In the genomic region with DNA sequence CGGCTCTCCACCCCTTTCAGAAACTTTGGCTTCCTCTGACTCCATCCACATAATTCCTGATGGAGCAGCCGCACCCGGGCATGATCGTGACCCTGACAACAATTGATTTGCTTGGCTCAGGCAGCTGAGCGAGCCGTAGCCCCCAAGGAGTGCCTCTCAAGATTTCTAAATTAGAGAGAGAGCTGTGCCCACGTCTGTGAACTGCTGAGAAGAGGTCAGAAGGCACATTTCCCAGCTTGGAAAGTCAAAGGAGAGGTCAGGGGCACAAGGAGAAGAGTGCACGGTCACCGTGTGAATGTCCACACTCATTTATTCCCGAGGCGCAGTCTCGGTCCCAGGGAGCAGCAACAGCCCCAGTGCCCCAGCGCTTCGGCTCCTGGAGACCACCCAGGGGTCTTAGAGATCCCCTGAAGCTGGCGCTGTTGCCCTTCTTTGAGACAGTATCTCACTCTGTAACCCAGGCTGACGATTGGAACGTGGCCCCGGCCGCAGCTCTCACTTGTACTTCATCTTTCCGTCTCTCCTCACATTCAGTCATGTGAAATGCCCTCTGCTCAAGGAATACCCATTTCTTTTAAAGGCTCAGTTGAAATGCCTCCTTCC, we compare ENCODE assay signal across 13 mouse cellular contexts. TPM values are rescaled to one million over a fixed set of nuclear protein-coding genes. Genes with fewer than 3 reads are reported as not detected.
DNase-seq lines count a peak whose midpoint lies in the region; ATAC-seq and TF ChIP-seq lines count a peak whose summit lies in the region.
"Had no signal": no experiment of that assay in that cellular context is flagged by ENCODE, and none has a peak within 500 bp of the region (broad histone marks: within the 10 kb centered on the region; RNA-seq: fewer than 3 reads in every experiment).

No protein-coding gene starts in this region.

- WGBS in neural tube, embryonic 15.5 days: 29% methylated on average over 20 of the region's 20 CpGs
- 46% methylated on average over 20 of the region's 20 CpGs for WGBS in embryonic facial prominence, embryonic 11.5 days
- WGBS in hindbrain, postnatal 0 days: 29% methylated on average over 20 of the region's 20 CpGs

- ATAC-seq in neural tube, embryonic 15.5 days (ENCODE audit: low FRiP score): no peak
- ATAC-seq in embryonic facial prominence, embryonic 11.5 days (replicated peaks; ENCODE audit: insufficient number of reproducible peaks, low FRiP score, low TSS enrichment, low read depth): peak; percentile 48; the same call in 1 of the 2 replicates
- ATAC-seq in hindbrain, postnatal 0 days: peak; percentile 51; the same call in 1 of the 2 replicates

- H3K4me2 ChIP-seq in neural tube, embryonic 15.5 days: no peak overlapping the region; the same call in 1 of the 2 replicates
- H3K4me2 ChIP-seq in embryonic facial prominence, embryonic 11.5 days (ENCODE audit: low read depth, low read length): no peak overlapping the region
- 0 out of 2 replicates have a peak overlapping the region, but pooled peaks have one; percentile 10 for H3K4me2 ChIP-seq in hindbrain, postnatal 0 days (ENCODE audit: low read depth, low read length)

- peak; percentile 39 for DNase-seq in neural tube, embryonic 10.5 days (ENCODE audit: extremely low spot score, low spot score)
- DNase-seq in embryonic facial prominence, embryonic 11.5 days (ENCODE audit: low spot score): no peak
- peak; percentile 54 for DNase-seq in hindbrain, postnatal 0 days (ENCODE audit: low spot score)
- DNase-seq in testis, postnatal 10 days (ENCODE audit: low spot score): peak; percentile 48
- no peak for DNase-seq in layer of hippocampus, postnatal 25 days (ENCODE audit: extremely low spot score in 1 of 2, low spot score in 1 of 2)
- no peak for DNase-seq in B cell, adult 2 months
- DNase-seq: adrenal gland, postnatal 25 days; heart, adult 18-20 months; kidney, postnatal 14 days; lung, postnatal 10 days had no signal

- no peaks in the 10 kb centered on the region for H3K27me3 ChIP-seq in neural tube, embryonic 15.5 days (replicated peaks)
- no peaks in the 10 kb centered on the region for H3K27me3 ChIP-seq in embryonic facial prominence, embryonic 11.5 days (ENCODE audit: control insufficient read depth, insufficient read depth, low read length)
- no peaks in the 10 kb centered on the region for H3K27me3 ChIP-seq in hindbrain, postnatal 0 days (ENCODE audit: insufficient read depth, low read length)

- TF ChIP-seq CTCF in hindbrain, postnatal 0 days (IDR thresholded peaks at IDR 0.05; ENCODE audit: low read depth): peak; percentile 38

- H3K4me1 ChIP-seq in neural tube, embryonic 15.5 days: 0 out of 2 replicates have a peak, but pooled peaks cover 4% of the 10 kb centered on the region
- H3K4me1 ChIP-seq in embryonic facial prominence, embryonic 11.5 days (ENCODE audit: control insufficient read depth, insufficient read depth, low read length): no peaks in the 10 kb centered on the region
- no peaks in the 10 kb centered on the region for H3K4me1 ChIP-seq in hindbrain, postnatal 0 days (ENCODE audit: insufficient read depth, low read length)

- no peak overlapping the region for H3K9ac ChIP-seq in neural tube, embryonic 15.5 days (replicated peaks)
- no peak overlapping the region for H3K9ac ChIP-seq in embryonic facial prominence, embryonic 11.5 days (replicated peaks; ENCODE audit: low read length)
- H3K9ac ChIP-seq in hindbrain, postnatal 0 days (replicated peaks; ENCODE audit: low read length): no peak overlapping the region
- H3K9ac ChIP-seq: liver, embryonic 14.5 days had no signal

- peaks cover 27% of the 10 kb centered on the region for H3K36me3 ChIP-seq in neural tube, embryonic 15.5 days
- H3K36me3 ChIP-seq in embryonic facial prominence, embryonic 11.5 days (replicated peaks; ENCODE audit: control insufficient read depth, insufficient read depth, low read depth, low read length): no peaks in the 10 kb centered on the region; the same call in 1 of the 2 replicates
- H3K36me3 ChIP-seq in hindbrain, postnatal 0 days (ENCODE audit: insufficient read depth, low read length): 0 out of 2 replicates have a peak, but pooled peaks cover 8% of the 10 kb centered on the region

- H3K27ac ChIP-seq in neural tube, embryonic 15.5 days (replicated peaks): no peak overlapping the region
- H3K27ac ChIP-seq in embryonic facial prominence, embryonic 11.5 days (replicated peaks; ENCODE audit: low read depth, low read length): no peak overlapping the region
- H3K27ac ChIP-seq in hindbrain, postnatal 0 days: no peak overlapping the region
- H3K27ac ChIP-seq: liver, embryonic 14.5 days had no signal

- no peak overlapping the region for H3K4me3 ChIP-seq in neural tube, embryonic 15.5 days (replicated peaks)
- no peak overlapping the region for H3K4me3 ChIP-seq in embryonic facial prominence, embryonic 11.5 days (ENCODE audit: low read depth, low read length)
- no peak overlapping the region for H3K4me3 ChIP-seq in hindbrain, postnatal 0 days (ENCODE audit: low read length)

- H3K9me3 ChIP-seq in neural tube, embryonic 15.5 days (replicated peaks): no peaks in the 10 kb centered on the region
- no peaks in the 10 kb centered on the region for H3K9me3 ChIP-seq in embryonic facial prominence, embryonic 11.5 days (replicated peaks; ENCODE audit: control insufficient read depth, low read length)
- no peaks in the 10 kb centered on the region for H3K9me3 ChIP-seq in hindbrain, postnatal 0 days (ENCODE audit: low read length)

RNA-seq across cellular contexts. Expression of gene Kbtbd7, which starts 6.1 kb away (rescaled TPM):
- polyA plus RNA-seq in neural tube, embryonic 15.5 days (2015; fragmentation: Nextera tagmentation; extraction: Ambion mirVana): 16.3 and 17.6 TPM in 2 replicates
- 22.0 and 22.8 TPM in 2 replicates for polyA plus RNA-seq in embryonic facial prominence, embryonic 11.5 days (2014; fragmentation: Nextera tagmentation; extraction: Ambion mirVana)
- total RNA-seq in hindbrain, postnatal 0 days (2014; rRNA removed): 27.0 and 27.8 TPM in 2 replicates
- 10.2 and 10.7 TPM in 2 replicates for polyA plus RNA-seq in hindbrain, postnatal 0 days (2015; fragmentation: Nextera tagmentation; extraction: Ambion mirVana)
- 10 to 100 TPM; 42.2 to 45.7 TPM for total RNA-seq in layer of hippocampus, postnatal 25 days (2021)

RNA-seq across cellular contexts. Expression of gene Mtrf1, which starts 22.6 kb away (rescaled TPM):
- 12.2 and 12.8 TPM in 2 replicates for polyA plus RNA-seq in neural tube, embryonic 15.5 days (2015; fragmentation: Nextera tagmentation; extraction: Ambion mirVana)
- 9.2 and 10.2 TPM in 2 replicates for polyA plus RNA-seq in embryonic facial prominence, embryonic 11.5 days (2014; fragmentation: Nextera tagmentation; extraction: Ambion mirVana)
- total RNA-seq in hindbrain, postnatal 0 days (2014; rRNA removed): 4.1 and 6.6 TPM in 2 replicates
- polyA plus RNA-seq in hindbrain, postnatal 0 days (2015; fragmentation: Nextera tagmentation; extraction: Ambion mirVana): 9.5 and 12.1 TPM in 2 replicates
- 1 to 10 TPM; 6.3 to 6.4 TPM for total RNA-seq in layer of hippocampus, postnatal 25 days (2021)

RNA-seq across cellular contexts. Expression of gene Naa16, which starts 29.6 kb away (rescaled TPM):
- polyA plus RNA-seq in neural tube, embryonic 15.5 days (2015; fragmentation: Nextera tagmentation; extraction: Ambion mirVana): 15.6 and 20.5 TPM in 2 replicates
- polyA plus RNA-seq in embryonic facial prominence, embryonic 11.5 days (2014; fragmentation: Nextera tagmentation; extraction: Ambion mirVana): 41.3 and 49.4 TPM in 2 replicates
- 2.4 and 5.5 TPM in 2 replicates for total RNA-seq in hindbrain, postnatal 0 days (2014; rRNA removed)
- polyA plus RNA-seq in hindbrain, postnatal 0 days (2015; fragmentation: Nextera tagmentation; extraction: Ambion mirVana): 14.4 and 15.0 TPM in 2 replicates
- 10 to 100 TPM; 10.4 to 11.9 TPM for total RNA-seq in layer of hippocampus, postnatal 25 days (2021)

RNA-seq across cellular contexts. Expression of gene Kbtbd6, which starts 31.5 kb away (rescaled TPM):
- 1.6 and 2.2 TPM in 2 replicates for polyA plus RNA-seq in neural tube, embryonic 15.5 days (2015; fragmentation: Nextera tagmentation; extraction: Ambion mirVana)
- 6.3 and 7.4 TPM in 2 replicates for polyA plus RNA-seq in embryonic facial prominence, embryonic 11.5 days (2014; fragmentation: Nextera tagmentation; extraction: Ambion mirVana)
- 2.5 and 2.9 TPM in 2 replicates for total RNA-seq in hindbrain, postnatal 0 days (2014; rRNA removed)
- polyA plus RNA-seq in hindbrain, postnatal 0 days (2015; fragmentation: Nextera tagmentation; extraction: Ambion mirVana): 1.1 and 1.8 TPM in 2 replicates
- total RNA-seq in layer of hippocampus, postnatal 25 days (2021): 1 to 10 TPM in 1 of 2 experiments, under 1 TPM in 1; 0.96 to 1.4 TPM
- total RNA-seq: monocyte, adult 5-6 weeks had no signal

Comparison
In these comparisons a context has a peak if more than half of its experiments do, and no peak if none do; other contexts are left out.
1. DNase-seq: peak in neural tube, embryonic 10.5 days (single experiment), hindbrain, postnatal 0 days (single experiment) and testis, postnatal 10 days (single experiment); none in embryonic facial prominence, embryonic 11.5 days (single experiment), layer of hippocampus, postnatal 25 days (0 of 2) and B cell, adult 2 months (0 of 2).